Mouse (Mus musculus) G1E (cell line): ENCODE measurements around the gene Fn3krp. TPM values are rescaled to one million over a fixed set of nuclear protein-coding genes. Genes with fewer than 3 reads are reported as not detected.

ENCODE experiments used
- ATAC-seq: 2 replicates; pipeline ENCODE4 v1.8.0; 2016; ENCODE audit warnings: mild to moderate bottlenecking; ENCODE audit not compliant: insufficient number of reproducible peaks, poor library complexity, low FRiP score, severe bottlenecking; ENCODE audit errors: extremely low read depth
- DNase-seq: peaks from one replicate; pipeline ENCODE4 v3.0.0; 2012; ENCODE audit warnings: low spot score
- H3K27me3 ChIP-seq: 2 replicates; pipeline ENCODE4 v1.6.1; 2012; ENCODE audit warnings: mild to moderate bottlenecking, low read length, inconsistent platforms; ENCODE audit not compliant: insufficient read depth
- H3K36me3 ChIP-seq: replicated peaks from 2 replicates; pipeline ENCODE3; 2012; ENCODE audit warnings: mild to moderate bottlenecking, inconsistent platforms
- H3K4me1 ChIP-seq: 2 replicates; pipeline ENCODE4 v1.6.1; 2012; ENCODE audit warnings: low read depth, low read length, inconsistent platforms, mixed read lengths; ENCODE audit not compliant: insufficient read depth
- H3K4me3 ChIP-seq: 2 replicates; pipeline ENCODE4 v1.5.1; 2012; ENCODE audit warnings: low read depth, mild to moderate bottlenecking, inconsistent platforms, low read length, moderate library complexity, mixed read lengths
- H3K9me3 ChIP-seq: replicated peaks from 2 replicates; pipeline ENCODE4 v1.6.1; 2012; ENCODE audit warnings: inconsistent platforms
- CTCF ChIP-seq: IDR thresholded peaks from 2 replicates; pipeline ENCODE4 v1.5.1; 2012; ENCODE audit warnings: low read depth, low read length, inconsistent platforms, mixed read lengths
- GATA1 ChIP-seq: IDR thresholded peaks from 2 replicates; pipeline ENCODE4 v1.6.1; 2012; ENCODE audit warnings: borderline replicate concordance, low read length, inconsistent platforms, mixed read lengths
- GATA2 ChIP-seq: IDR thresholded peaks from 2 replicates; pipeline ENCODE4 v1.6.1; 2012; ENCODE audit warnings: low read depth, low read length, inconsistent platforms, borderline replicate concordance
- POLR2AphosphoS5 ChIP-seq: IDR thresholded peaks from 2 replicates; pipeline ENCODE4 v1.6.1; 2012; ENCODE audit warnings: low read depth, low read length, inconsistent platforms; ENCODE audit not compliant: insufficient replicate concordance
- TAL1 ChIP-seq: conservative IDR thresholded peaks from 2 replicates; pipeline ENCODE4 v1.6.1; 2012; ENCODE audit warnings: low read depth, low read length, inconsistent platforms, mixed read lengths
- polyA plus RNA-seq: library from polyadenylated mRNA; stranded (reverse); fragments of >175 nt; gene quantifications from 2 replicates; pipeline ENCODE4 v1.2.3, GENCODE M21; 2012
- total RNA-seq, 2 experiments: library from RNA; stranded (forward) in 1 of 2; stranded (reverse) in 1 of 2; fragments of 200-1000 nt in 1 of 2; fragments of >200 nt in 1 of 2; fragmentation: Nextera tagmentation in 1 of 2; gene quantifications; 2 replicates each; pipeline ENCODE4 v1.2.3; 2014 to 2017

Fn3krp gene
- total and polyA plus RNA-seq, 3 experiments = 3.1 to 21.1 (median 11.6) TPM

DNA sequence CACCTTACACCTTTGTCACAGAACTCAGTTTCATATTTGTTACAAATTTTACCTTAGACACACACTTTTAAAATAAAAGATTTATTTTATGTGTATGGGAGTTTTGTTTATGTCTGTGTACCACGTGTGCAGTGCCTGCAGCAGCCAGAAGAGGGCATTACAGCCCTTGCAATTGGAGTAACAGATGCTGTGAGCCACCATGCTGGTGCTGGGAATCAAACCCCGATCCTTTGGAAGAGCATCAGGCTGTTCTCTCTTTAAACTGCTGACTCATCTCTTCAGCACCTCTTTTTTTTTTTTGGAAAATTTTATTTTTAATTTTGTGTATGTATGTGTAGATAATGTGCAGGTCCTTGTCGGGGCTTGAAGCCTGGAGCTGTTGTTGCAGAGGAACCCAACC is 36.7 kb downstream of the Fn3krp start:
- Histone ChIP-seq H3K27me3 (no peaks in the 10 kb centered on the region), H3K36me3 (peaks cover 85% of the 10 kb centered on the region)
- no peak for ATAC-seq

GRCm38 (mm10) chr11:121467408-121467807 is 46.2 kb downstream of the Fn3krp start:
- no peaks in the 10 kb centered on the region for H3K9me3 ChIP-seq
- TF ChIP-seq POLR2AphosphoS5 (no peak), GATA2 (no peak), TAL1 (no peak), CTCF (no peak), GATA1 (no peak)
- ATAC-seq (no peak), DNase-seq (no peak)
- no peaks in the 10 kb centered on the region for H3K27me3 ChIP-seq
- peaks cover 75% of the 10 kb centered on the region for H3K36me3 ChIP-seq
- no peaks in the 10 kb centered on the region for H3K4me1 ChIP-seq
- no peak overlapping the region for H3K4me3 ChIP-seq

More for the DNA sequence above, 36.7 kb downstream of the Fn3krp start:
- peaks cover 5% of the 10 kb centered on the region for H3K4me1 ChIP-seq
- no peaks in the 10 kb centered on the region; the same call in 1 of the 2 replicates for H3K9me3 ChIP-seq
- no peak for TF ChIP-seq CTCF
- TF ChIP-seq GATA2 = no peak
- TF ChIP-seq GATA1 = no peak
- no peak for TF ChIP-seq TAL1
- TF ChIP-seq POLR2AphosphoS5 = no peak
- DNase-seq = no peak
- no peak overlapping the region for H3K4me3 ChIP-seq

- no peak for DNase-seq
- ATAC-seq = no peak
- H3K9me3 ChIP-seq = no peaks in the 10 kb centered on the region
- no peaks in the 10 kb centered on the region for H3K27me3 ChIP-seq
- TF ChIP-seq POLR2AphosphoS5 (no peak), GATA1 (no peak), TAL1 (no peak), GATA2 (no peak), CTCF (no peak)
- H3K4me3 ChIP-seq = no peak overlapping the region
- peaks cover 6% of the 10 kb centered on the region for H3K4me1 ChIP-seq
- H3K36me3 ChIP-seq = peaks cover 86% of the 10 kb centered on the region
These were observed 53.6 kb downstream of the Fn3krp start for GRCm38 (mm10) chr11:121474831-121475230.

DNA sequence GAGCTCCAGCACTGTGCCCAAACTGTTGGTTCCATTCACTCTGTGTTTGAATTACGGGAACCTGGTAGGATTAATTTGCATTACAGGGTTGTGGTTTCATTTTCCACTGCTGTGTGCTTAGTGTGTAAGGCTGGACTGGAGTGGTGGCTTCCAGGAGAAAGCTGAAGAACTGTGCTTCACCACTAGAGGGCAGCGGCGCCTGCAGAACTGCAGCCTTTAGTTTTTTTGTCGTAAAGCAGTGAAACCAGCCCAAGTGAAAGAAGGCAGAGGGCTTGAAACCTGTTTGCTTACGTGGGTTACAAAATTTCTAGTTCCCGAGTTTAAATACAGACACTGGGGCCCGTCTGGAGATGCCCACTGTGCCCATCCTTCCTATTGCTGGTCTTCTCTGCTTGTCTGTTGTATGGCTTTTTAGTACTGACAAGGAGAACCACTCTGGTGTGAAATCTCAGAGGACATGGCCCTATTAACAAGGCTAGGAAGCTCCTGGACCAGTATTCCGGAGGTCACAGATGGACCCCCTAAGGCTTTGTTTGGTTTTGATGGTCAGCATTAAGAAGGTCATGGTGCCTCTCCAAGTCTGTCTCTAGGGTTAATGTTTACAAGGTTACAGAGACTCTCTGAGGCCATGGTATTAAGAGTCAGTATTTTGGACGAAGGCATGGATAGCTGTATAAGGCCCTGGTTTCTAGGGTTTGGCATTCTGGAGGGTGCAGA is 54.7 kb downstream of the Fn3krp start:
- H3K9me3 ChIP-seq = no peaks in the 10 kb centered on the region
- DNase-seq (peak; percentile 51), ATAC-seq (0 out of 2 replicates have a peak, but pooled peaks have one; percentile 15)
- H3K36me3 ChIP-seq = peaks cover 84% of the 10 kb centered on the region
- peaks cover 6% of the 10 kb centered on the region for H3K4me1 ChIP-seq
- TF ChIP-seq CTCF (peak; percentile 87), GATA2 (no peak)
- no peak overlapping the region for H3K4me3 ChIP-seq
- no peaks in the 10 kb centered on the region for H3K27me3 ChIP-seq

DNA sequence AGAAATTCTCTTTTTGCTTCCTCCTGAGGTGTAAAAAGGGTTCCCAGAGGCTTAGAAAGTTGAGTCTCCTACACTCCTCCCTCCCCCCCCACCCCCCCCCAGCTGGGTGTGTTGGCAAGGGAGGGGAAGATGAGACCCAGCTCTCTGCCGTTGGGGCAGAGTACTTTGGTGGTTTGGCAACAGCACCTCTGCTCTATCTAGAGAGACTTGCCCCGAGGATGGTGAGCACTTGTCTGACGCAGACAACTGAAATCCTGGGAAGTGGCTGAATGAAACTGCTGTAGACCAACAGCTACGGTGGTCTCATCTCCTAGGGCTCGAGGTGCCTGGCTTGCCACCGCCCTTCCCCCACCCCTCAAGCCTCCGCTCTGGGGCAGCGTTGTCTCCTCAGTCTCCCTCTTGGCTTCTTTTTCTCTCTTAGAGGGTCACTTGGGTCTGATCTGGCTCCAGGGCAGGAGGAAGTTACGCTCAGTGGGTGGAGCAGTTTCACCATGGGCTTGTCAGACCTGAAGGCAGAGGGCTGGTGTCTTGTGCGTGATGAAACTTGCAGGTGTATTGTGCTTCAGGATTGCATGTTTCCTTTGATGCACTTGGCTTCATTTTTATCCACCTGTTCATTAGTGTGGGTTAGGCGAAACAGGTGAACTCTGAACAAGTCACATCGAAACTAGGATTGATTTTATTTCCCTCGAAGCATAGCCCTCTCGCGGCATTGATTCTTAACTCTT is 58.4 kb downstream of the Fn3krp start:
- no peaks in the 10 kb centered on the region for H3K9me3 ChIP-seq
- TF ChIP-seq POLR2AphosphoS5 (no peak), TAL1 (no peak), GATA1 (no peak), CTCF (no peak), GATA2 (no peak)
- no peak overlapping the region for H3K4me3 ChIP-seq
- H3K36me3 ChIP-seq = peaks cover 93% of the 10 kb centered on the region
- ATAC-seq (no peak), DNase-seq (no peak)
- H3K27me3 ChIP-seq = no peaks in the 10 kb centered on the region
- H3K4me1 ChIP-seq = peaks cover 6% of the 10 kb centered on the region

Other genes with a start within 250 kb of the Fn3krp start
- gene Hexdc, start 217.0 kb upstream of the Fn3krp start, total RNA-seq (2014; fragmentation: Nextera tagmentation) = 3.8 and 7.2 TPM in 2 replicates
- 7.3 and 8.6 TPM in 2 replicates for gene Hexdc, start 217.0 kb upstream of the Fn3krp start, total RNA-seq (2017)
- gene Hexdc, start 217.0 kb upstream of the Fn3krp start, polyA plus RNA-seq = 3.6 and 4.9 TPM in 2 replicates
- 6.4 and 7.7 TPM in 2 replicates for gene Ogfod3, start 216.7 kb upstream of the Fn3krp start, total RNA-seq (2014; fragmentation: Nextera tagmentation)
- gene Ogfod3, start 216.7 kb upstream of the Fn3krp start, total RNA-seq (2017) = 4.2 and 4.5 TPM in 2 replicates
- gene Ogfod3, start 216.7 kb upstream of the Fn3krp start, polyA plus RNA-seq = 5.5 and 6.7 TPM in 2 replicates
- gene Cybc1, start 192.1 kb upstream of the Fn3krp start, total RNA-seq (2014; fragmentation: Nextera tagmentation) = 13.3 and 23.2 TPM in 2 replicates
- 38.5 and 41.5 TPM in 2 replicates for gene Cybc1, start 192.1 kb upstream of the Fn3krp start, total RNA-seq (2017)
- 13.3 and 19.6 TPM in 2 replicates for gene Cybc1, start 192.1 kb upstream of the Fn3krp start, polyA plus RNA-seq
- gene Narf, start 184.1 kb upstream of the Fn3krp start, total RNA-seq (2014; fragmentation: Nextera tagmentation) = 57.4 and 72.5 TPM in 2 replicates
- gene Narf, start 184.1 kb upstream of the Fn3krp start, total RNA-seq (2017) = 60.7 and 61.2 TPM in 2 replicates
- 3.3 and 5.5 TPM in 2 replicates for gene Narf, start 184.1 kb upstream of the Fn3krp start, polyA plus RNA-seq
- 45.8 and 46.4 TPM in 2 replicates for gene Foxk2, start 161.4 kb upstream of the Fn3krp start, total RNA-seq (2014; fragmentation: Nextera tagmentation)
- 25.3 and 28.6 TPM in 2 replicates for gene Foxk2, start 161.4 kb upstream of the Fn3krp start, total RNA-seq (2017)
- gene Foxk2, start 161.4 kb upstream of the Fn3krp start, polyA plus RNA-seq = 37.8 and 40.1 TPM in 2 replicates
- 46.7 and 67.2 TPM in 2 replicates for gene Wdr45b, start 67.0 kb upstream of the Fn3krp start, total RNA-seq (2014; fragmentation: Nextera tagmentation)
- 36.9 and 42.0 TPM in 2 replicates for gene Wdr45b, start 67.0 kb upstream of the Fn3krp start, total RNA-seq (2017)
- 12.9 and 19.7 TPM in 2 replicates for gene Wdr45b, start 67.0 kb upstream of the Fn3krp start, polyA plus RNA-seq
- gene Rab40b, start 33.1 kb upstream of the Fn3krp start, total RNA-seq (2014; fragmentation: Nextera tagmentation) = not detected in 2 replicates
- 0.46 TPM in 1 of 2 replicates, not detected in the other for gene Rab40b, start 33.1 kb upstream of the Fn3krp start, total RNA-seq (2017)
- gene Rab40b, start 33.1 kb upstream of the Fn3krp start, polyA plus RNA-seq = not detected in 2 replicates
- gene Fn3k, start 13.5 kb downstream of the Fn3krp start, total RNA-seq (2014; fragmentation: Nextera tagmentation) = 1.0 and 65.8 TPM in 2 replicates
- gene Fn3k, start 13.5 kb downstream of the Fn3krp start, total RNA-seq (2017) = 2.3 and 3.0 TPM in 2 replicates
- 0.04 and 0.15 TPM in 2 replicates for gene Fn3k, start 13.5 kb downstream of the Fn3krp start, polyA plus RNA-seq
- 35.7 and 40.0 TPM in 2 replicates for gene Tbcd, start 30.5 kb downstream of the Fn3krp start, total RNA-seq (2014; fragmentation: Nextera tagmentation)
- 47.6 and 53.7 TPM in 2 replicates for gene Tbcd, start 30.5 kb downstream of the Fn3krp start, total RNA-seq (2017)
- 5.4 and 5.8 TPM in 2 replicates for gene Tbcd, start 30.5 kb downstream of the Fn3krp start, polyA plus RNA-seq
- 0.63 TPM in 1 of 2 replicates, not detected in the other for gene Zfp750, start 97.9 kb downstream of the Fn3krp start, total RNA-seq (2014; fragmentation: Nextera tagmentation)
- gene Zfp750, start 97.9 kb downstream of the Fn3krp start, total RNA-seq (2017) = 0.05 and 0.06 TPM in 2 replicates
- 0.03 and 0.04 TPM in 2 replicates for gene Zfp750, start 97.9 kb downstream of the Fn3krp start, polyA plus RNA-seq